Mouse (Mus musculus) erythroblast, embryonic 14.5 days (primary cell): ENCODE results near the gene Amacr. TPM values are rescaled to one million over a fixed set of nuclear protein-coding genes. Genes with fewer than 3 reads are reported as not detected.
"Not testable (repeated sequence)": the region's sequence is repeated elsewhere in the genome, so short reads cannot be mapped to it uniquely, and the experiment has no call there.

ENCODE experiments used
- H3K27me3 ChIP-seq: 2 replicates; pipeline ENCODE4 v1.6.1; 2012; ENCODE audit warnings: inconsistent platforms; ENCODE audit not compliant: control insufficient read depth
- H3K36me3 ChIP-seq: 2 replicates; pipeline ENCODE4 v1.6.1; 2012; ENCODE audit warnings: mild to moderate bottlenecking, inconsistent platforms; ENCODE audit not compliant: control insufficient read depth
- H3K4me1 ChIP-seq: 2 replicates; pipeline ENCODE4 v1.6.1; 2012; ENCODE audit warnings: inconsistent platforms; ENCODE audit not compliant: control insufficient read depth
- H3K4me3 ChIP-seq: replicated peaks from 2 replicates; pipeline ENCODE3; 2012; ENCODE audit warnings: moderate library complexity, mild to moderate bottlenecking, inconsistent platforms
- H3K9me3 ChIP-seq: 2 replicates; pipeline ENCODE4 v1.6.1; 2012; ENCODE audit warnings: low read length, inconsistent platforms, mixed read lengths; ENCODE audit not compliant: control insufficient read depth
- GATA1 ChIP-seq: IDR thresholded peaks from 2 replicates; pipeline ENCODE4 v1.6.1; 2012; ENCODE audit warnings: low read length, inconsistent platforms, mixed read lengths
- TAL1 ChIP-seq: IDR thresholded peaks from 3 replicates; pipeline ENCODE4 v1.6.1; 2012; ENCODE audit warnings: low read length, inconsistent platforms, mixed read lengths
- polyA plus RNA-seq: library from polyadenylated mRNA; stranded (reverse); fragments of >175 nt; gene quantifications from 2 replicates; pipeline ENCODE4 v1.2.3, GENCODE M21; 2012

The Amacr gene
- polyA plus RNA-seq, 1 experiment = 0.07 TPM

- Histone ChIP-seq H3K4me1 (peaks cover 19% of the 10 kb centered on the region), H3K4me3 (peak overlapping the region; percentile 80), H3K27me3 (no peaks in the 10 kb centered on the region), H3K9me3 (no peaks in the 10 kb centered on the region), H3K36me3 (peaks cover 3% of the 10 kb centered on the region)
- TF ChIP-seq GATA1 = no peak
- TF ChIP-seq TAL1 = no peak
Observed at GRCm38 (mm10) chr15:10982064-10982435, 494 bp downstream of the Amacr start.

- no peak for TF ChIP-seq GATA1
- TF ChIP-seq TAL1 = no peak
- no peak overlapping the region for H3K4me3 ChIP-seq
- H3K4me1 ChIP-seq = peaks cover 18% of the 10 kb centered on the region
- H3K9me3 ChIP-seq = no peaks in the 10 kb centered on the region
- H3K27me3 ChIP-seq = no peaks in the 10 kb centered on the region
- H3K36me3 ChIP-seq = peaks cover 9% of the 10 kb centered on the region
Observed at GRCm38 (mm10) chr15:10985756-10986155, 4.2 kb downstream of the Amacr start.

- not testable (repeated sequence) for H3K4me3 ChIP-seq, H3K27me3 ChIP-seq, H3K36me3 ChIP-seq, H3K9me3 ChIP-seq
- peaks cover 10% of the 10 kb centered on the region for H3K4me1 ChIP-seq
Observed at GRCm38 (mm10) chr15:10986477-10986876, 4.9 kb downstream of the Amacr start.

- H3K9me3 ChIP-seq = no peaks in the 10 kb centered on the region
- no peaks in the 10 kb centered on the region; the same call in 1 of the 2 replicates for H3K4me1 ChIP-seq
- no peak overlapping the region for H3K4me3 ChIP-seq
- H3K27me3 ChIP-seq = no peaks in the 10 kb centered on the region
- TF ChIP-seq GATA1 (no peak), TAL1 (no peak)
- H3K36me3 ChIP-seq = peaks cover 11% of the 10 kb centered on the region
Observed at GRCm38 (mm10) chr15:10990411-10990810, 8.9 kb downstream of the Amacr start.

- no peak overlapping the region for H3K4me3 ChIP-seq
- no peaks in the 10 kb centered on the region for H3K9me3 ChIP-seq
- no peak for TF ChIP-seq GATA1
- TF ChIP-seq TAL1 = no peak
- peaks cover 14% of the 10 kb centered on the region for H3K36me3 ChIP-seq
- H3K27me3 ChIP-seq = no peaks in the 10 kb centered on the region
- H3K4me1 ChIP-seq = no peaks in the 10 kb centered on the region; the same call in 1 of the 2 replicates
Observed at GRCm38 (mm10) chr15:10991566-10991965, 10.0 kb downstream of the Amacr start.

- Histone ChIP-seq H3K4me3 (no peak overlapping the region), H3K27me3 (no peaks in the 10 kb centered on the region), H3K9me3 (no peaks in the 10 kb centered on the region), H3K36me3 (peaks cover 5% of the 10 kb centered on the region; the same call in 1 of the 2 replicates), H3K4me1 (no peaks in the 10 kb centered on the region)
- TF ChIP-seq GATA1 (no peak), TAL1 (no peak)
Observed at GRCm38 (mm10) chr15:10999832-11000231, 18.3 kb downstream of the Amacr start.

GRCm38 (mm10) chr15:11000421-11000820 lies 18.9 kb downstream of the Amacr start, which contains the start of gene Slc45a2:
Gene Slc45a2, plus strand, starts transcription at chr15:11000721.
- no peaks in the 10 kb centered on the region for H3K9me3 ChIP-seq
- no peaks in the 10 kb centered on the region for H3K27me3 ChIP-seq
- TF ChIP-seq TAL1 (no peak), GATA1 (no peak)
- no peaks in the 10 kb centered on the region for H3K4me1 ChIP-seq
- peaks cover 3% of the 10 kb centered on the region; the same call in 1 of the 2 replicates for H3K36me3 ChIP-seq
- no peak within 1 kb of the TSS for H3K4me3 ChIP-seq

GRCm38 (mm10) chr15:11003791-11004190 lies 22.2 kb downstream of the Amacr start:
- Histone ChIP-seq H3K4me1 (no peaks in the 10 kb centered on the region), H3K4me3 (no peak overlapping the region), H3K27me3 (no peaks in the 10 kb centered on the region), H3K9me3 (no peaks in the 10 kb centered on the region), H3K36me3 (no peaks in the 10 kb centered on the region)
- TF ChIP-seq TAL1 = no peak
- no peak for TF ChIP-seq GATA1

GRCm38 (mm10) chr15:11004646-11005045 lies 23.1 kb downstream of the Amacr start:
- no peak for TF ChIP-seq GATA1
- no peak for TF ChIP-seq TAL1
- Histone ChIP-seq H3K4me3 (no peak overlapping the region), H3K36me3 (no peaks in the 10 kb centered on the region)

GRCm38 (mm10) chr15:11008756-11009155 lies 27.2 kb downstream of the Amacr start:
- no peaks in the 10 kb centered on the region for H3K36me3 ChIP-seq
- no peak overlapping the region for H3K4me3 ChIP-seq
- TF ChIP-seq GATA1 (no peak), TAL1 (no peak)
- no peaks in the 10 kb centered on the region for H3K4me1 ChIP-seq
- H3K27me3 ChIP-seq = no peaks in the 10 kb centered on the region
- no peaks in the 10 kb centered on the region for H3K9me3 ChIP-seq

More at GRCm38 (mm10) chr15:11004646-11005045, 23.1 kb downstream of the Amacr start:
- no peaks in the 10 kb centered on the region for H3K4me1 ChIP-seq
- no peaks in the 10 kb centered on the region for H3K9me3 ChIP-seq
- H3K27me3 ChIP-seq = no peaks in the 10 kb centered on the region
